Mouse (Mus musculus): ENCODE results near the gene Gnpnat1. TPM values are rescaled to one million over a fixed set of nuclear protein-coding genes. Genes with fewer than 3 reads are reported as not detected.

Gene Gnpnat1
- total RNA-seq, 2 experiments from 2014 or later: 14.9 to 15.9 TPM

DNA sequence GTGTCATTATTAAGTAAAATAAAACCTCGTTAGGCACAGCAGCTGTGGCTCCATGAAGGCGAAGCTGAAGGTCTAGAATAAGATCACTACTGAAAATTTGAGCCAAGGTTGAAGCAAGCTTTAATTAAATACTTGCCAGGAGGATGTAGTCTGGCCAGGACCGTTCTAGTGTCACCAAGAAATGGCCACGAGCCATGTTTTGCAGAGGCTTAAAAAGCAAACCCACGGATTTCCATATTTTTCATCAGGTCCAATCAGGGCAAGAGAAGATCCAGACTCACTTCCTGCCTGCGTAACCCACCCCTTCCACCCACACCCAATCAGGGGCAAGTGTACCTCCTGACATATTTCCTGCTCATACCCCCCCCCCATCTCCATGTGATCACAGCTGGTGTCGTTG lies 1.1 kb downstream of the Gnpnat1 start:
- no peak for DNase-seq (ENCODE audit: low spot score in 2 of 2)

DNA sequence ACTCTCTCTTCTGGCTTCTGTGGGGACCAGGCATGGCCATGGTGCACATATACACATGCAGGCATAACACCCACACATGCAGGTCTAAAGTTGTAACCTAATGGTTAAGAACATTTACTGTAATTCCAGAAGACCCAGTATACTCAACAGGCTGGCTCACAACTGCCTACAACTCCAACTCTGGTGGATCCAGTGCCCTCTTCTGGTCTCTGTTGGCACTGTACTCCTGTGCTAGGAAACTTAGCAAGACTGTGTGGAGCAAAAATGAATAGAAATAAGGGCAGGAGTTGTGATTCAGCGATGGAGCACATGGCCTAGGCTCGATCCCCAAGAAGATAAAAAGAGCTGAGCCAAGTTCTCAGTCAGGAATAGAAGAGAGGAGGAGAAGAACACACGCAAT lies 4.9 kb downstream of the Gnpnat1 start:
- DNase-seq (ENCODE audit: low spot score in 2 of 2): no peak

DNA sequence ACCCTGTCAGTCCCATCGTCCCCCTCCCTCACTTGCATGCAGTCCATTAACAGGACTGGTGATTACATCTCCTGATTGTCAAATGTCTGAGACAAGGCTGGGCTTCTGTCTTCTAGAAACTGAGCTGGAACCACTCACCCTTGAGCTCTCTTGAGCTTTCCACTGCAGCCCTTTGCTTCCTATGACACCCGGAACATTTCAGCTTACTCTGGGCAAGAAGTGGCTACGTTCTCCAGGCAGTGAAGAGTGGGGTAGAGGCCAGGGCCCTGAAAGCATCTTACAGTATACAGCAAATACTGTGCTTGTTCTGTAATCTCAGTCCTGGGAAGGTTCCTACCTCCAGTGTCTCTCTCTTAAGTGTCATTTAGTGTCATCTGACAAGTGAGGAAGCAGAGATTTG lies 15.5 kb downstream of the Gnpnat1 start:
- no peak for DNase-seq (ENCODE audit: low spot score in 2 of 2)

DNA sequence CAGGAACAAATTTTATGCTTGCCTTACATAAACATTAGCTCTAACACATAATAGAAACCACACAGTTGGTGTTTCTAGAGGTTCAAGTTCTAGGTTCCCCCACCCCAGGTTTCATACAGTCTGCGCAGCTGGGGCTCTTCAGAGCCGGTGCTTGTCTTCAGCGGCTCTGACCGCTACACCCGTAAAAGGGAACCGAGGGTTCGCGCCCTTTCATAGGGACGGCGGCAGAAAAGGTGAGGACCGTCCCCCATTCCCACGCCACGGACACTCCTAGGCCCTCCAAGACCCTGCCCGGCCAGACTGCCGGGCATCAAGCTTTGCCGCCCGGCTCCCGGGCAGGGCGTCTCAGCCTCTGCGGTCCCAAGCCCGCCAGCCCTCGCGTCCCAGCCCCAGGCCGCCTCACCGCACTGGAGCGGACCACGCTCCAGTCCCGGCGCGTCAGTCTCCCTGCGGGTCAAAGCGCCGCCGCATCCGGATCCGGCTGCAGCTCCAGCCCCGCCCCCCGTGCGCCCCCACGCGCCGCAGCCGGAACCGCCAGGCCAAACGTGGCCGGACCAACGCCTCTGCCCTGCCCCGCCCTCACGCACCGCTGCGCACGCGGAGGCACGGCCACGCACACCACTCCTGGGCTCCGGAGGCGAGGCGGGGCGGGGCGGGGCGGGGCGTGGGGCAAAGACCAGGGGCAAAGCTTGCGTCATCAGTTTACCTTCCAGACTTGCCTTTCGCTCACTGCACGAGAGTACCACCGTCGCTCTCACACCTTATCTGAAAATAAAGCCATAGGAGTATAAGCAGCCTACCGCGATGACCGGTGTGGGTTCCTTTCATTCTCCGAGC lies 16.1 kb downstream of the Gnpnat1 start:
- DNase-seq (ENCODE audit: low spot score in 2 of 2): peak; percentile 79 to 90

DNA sequence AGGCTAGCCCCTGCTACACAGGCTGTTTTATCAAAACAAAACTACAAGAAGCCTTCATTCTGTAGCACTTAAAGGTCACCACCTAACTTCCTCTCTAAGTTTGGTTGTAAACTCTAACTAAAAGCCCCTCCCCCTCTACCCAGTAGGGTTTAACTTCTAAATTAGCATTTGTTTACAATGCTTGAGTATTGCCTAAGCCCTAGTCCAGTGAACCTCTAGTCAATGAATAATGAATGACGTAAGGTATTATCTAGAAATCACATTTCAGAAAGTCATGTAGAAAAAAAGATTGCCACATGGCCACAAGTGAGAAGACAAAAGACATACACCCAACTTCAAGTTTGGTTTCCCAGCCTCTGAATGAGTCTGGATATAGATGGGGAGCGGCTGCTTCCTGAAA lies 17.2 kb downstream of the Gnpnat1 start:
- no peak for DNase-seq (ENCODE audit: low spot score in 2 of 2)

DNA sequence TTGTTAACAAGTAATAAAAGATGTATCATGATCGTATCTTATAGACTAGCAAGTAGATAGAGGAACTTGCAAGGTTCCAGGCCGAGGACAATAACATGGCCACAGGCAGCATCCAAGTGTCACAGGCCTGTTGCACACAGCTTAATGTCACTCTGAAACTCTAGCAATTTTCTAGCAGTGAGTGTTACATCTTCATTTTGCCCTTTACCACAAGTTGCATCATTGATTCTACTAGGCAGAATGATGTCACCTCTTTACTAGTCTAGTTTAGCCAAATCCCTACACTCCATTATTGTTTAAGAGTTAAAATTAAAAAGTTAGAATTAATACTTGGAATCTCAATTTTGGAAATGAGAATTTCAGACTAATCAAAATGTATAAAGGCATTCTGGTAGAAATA lies 19.1 kb downstream of the Gnpnat1 start:
- DNase-seq (ENCODE audit: low spot score in 2 of 2): no peak

DNA sequence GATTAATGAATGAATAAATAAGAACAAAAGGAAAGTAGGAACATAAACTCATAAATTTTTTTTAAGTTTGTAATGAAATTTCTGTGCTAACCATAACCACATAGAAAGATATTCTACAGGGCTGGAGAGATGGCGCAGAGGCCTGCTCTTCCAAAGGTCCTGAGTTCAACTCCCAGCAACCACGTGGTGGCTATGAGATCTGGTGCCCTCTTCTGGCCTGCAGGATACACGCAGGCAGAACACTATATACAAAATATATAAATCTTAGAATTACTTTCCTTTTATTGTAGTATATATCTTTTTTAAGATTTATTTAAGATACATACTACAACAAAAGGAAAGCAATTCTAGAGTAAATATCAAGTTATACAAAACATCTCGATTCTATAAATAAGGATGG lies 21.8 kb downstream of the Gnpnat1 start:
- DNase-seq (ENCODE audit: low spot score in 2 of 2): no peak

DNA sequence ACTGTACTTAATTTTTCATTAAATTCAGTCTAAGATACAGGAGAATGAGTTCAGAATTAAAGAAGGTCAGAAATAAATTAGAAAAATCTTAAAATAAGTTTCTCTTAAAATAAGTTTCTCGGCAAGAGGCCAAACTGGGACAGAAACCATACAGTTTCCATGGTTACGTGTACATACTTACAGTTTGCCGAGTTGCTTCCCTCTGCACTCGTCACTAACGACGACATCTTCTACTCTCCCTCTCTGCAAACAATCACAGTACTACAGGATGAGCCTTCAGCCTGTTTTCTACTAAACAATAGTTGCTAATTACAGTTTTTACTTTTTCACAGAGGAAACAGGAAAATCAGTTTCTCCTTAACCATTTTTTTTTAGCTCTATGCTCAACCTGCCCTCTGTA lies 24.0 kb downstream of the Gnpnat1 start:
- DNase-seq (ENCODE audit: low spot score in 2 of 2): no peak

DNA sequence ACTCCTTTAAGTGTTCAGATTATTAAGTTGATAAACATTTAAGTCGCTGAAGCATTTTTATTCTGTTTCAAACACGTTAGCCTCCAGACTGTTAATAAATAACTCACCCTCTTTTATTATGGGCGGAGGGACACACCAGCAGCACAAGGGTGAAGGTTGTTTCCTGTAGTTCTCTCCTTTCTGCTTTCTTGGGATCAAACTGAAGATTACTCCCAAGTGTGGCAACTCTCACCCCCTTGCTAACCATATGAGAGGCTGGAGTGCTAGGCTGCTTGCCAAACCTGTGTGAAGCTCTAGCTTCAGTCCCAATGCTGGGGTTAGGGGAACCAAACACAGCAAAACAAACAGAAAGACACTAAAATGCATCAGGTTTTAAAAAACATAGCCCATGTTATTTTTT lies 25.9 kb downstream of the Gnpnat1 start:
- no peak for DNase-seq (ENCODE audit: low spot score in 2 of 2)

DNA sequence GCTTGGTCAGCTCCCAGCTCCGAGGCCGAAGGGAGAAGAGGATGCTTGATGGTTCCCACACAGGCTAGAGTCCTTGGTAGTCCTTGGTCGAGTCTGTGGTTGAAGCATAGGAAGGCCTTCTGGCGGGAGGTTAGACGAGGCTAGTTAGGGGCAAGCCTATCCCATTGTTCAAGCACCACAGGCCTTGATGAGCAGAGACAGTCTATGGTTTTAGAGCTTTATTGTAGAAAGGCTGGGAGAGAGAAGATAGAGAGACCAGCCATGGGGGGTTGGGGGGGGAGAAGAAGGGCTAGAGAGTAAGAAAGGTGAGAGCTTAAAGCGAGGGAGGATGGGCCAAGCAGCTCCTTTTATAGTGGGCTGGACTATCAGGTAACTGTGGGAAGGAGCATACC lies 39.5 kb downstream of the Gnpnat1 start:
- DNase-seq (ENCODE audit: low spot score in 2 of 2): no peak

DNA sequence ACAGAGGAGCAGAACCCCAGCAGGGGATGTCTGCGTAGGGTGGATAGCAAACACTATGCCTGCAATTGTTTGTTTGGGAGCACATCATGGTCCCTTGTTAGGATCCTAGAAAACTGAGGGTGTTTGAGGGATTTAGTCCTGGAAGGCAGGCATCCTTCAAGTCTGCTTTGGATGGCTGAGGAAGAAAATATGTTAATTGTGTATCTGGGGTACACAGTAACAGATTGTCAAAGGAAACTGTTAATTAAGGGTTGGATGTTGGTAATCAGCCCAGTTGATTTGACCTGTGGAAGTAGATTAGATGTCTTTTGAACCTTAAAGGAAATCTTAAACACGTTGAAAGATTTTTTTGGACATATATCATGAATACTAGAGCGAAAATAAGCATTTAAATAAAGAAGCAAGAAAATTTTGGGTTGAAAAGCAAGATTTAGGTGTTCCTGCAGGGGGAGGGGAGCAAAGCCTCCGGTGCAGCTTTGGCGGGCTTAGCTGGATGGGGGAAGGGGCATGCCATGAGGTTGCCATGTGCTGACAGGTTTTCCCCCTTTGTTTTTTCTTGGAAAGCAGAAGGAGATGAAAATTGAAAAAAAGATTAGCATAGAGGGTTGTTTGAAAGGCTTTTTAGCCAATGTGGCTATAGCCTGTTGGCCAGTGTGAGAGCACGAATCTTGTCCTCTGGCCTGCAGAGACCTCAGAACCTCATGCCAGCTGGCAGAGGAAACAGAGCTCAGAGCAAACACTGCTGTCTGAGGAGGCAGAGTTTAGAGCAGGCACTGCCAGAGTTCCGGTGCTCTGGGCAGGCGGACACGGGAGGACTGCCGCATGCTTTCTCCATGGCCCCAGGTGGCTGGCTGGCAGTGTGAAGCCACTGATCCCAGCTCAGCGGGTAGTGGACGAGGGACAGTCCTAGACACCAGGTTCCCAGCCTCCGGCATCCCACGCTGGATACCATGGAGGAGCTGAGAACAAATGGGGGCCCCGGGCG lies 40.2 kb downstream of the Gnpnat1 start:
- peak; percentile 36 to 42 for DNase-seq (ENCODE audit: low spot score in 2 of 2)

DNA sequence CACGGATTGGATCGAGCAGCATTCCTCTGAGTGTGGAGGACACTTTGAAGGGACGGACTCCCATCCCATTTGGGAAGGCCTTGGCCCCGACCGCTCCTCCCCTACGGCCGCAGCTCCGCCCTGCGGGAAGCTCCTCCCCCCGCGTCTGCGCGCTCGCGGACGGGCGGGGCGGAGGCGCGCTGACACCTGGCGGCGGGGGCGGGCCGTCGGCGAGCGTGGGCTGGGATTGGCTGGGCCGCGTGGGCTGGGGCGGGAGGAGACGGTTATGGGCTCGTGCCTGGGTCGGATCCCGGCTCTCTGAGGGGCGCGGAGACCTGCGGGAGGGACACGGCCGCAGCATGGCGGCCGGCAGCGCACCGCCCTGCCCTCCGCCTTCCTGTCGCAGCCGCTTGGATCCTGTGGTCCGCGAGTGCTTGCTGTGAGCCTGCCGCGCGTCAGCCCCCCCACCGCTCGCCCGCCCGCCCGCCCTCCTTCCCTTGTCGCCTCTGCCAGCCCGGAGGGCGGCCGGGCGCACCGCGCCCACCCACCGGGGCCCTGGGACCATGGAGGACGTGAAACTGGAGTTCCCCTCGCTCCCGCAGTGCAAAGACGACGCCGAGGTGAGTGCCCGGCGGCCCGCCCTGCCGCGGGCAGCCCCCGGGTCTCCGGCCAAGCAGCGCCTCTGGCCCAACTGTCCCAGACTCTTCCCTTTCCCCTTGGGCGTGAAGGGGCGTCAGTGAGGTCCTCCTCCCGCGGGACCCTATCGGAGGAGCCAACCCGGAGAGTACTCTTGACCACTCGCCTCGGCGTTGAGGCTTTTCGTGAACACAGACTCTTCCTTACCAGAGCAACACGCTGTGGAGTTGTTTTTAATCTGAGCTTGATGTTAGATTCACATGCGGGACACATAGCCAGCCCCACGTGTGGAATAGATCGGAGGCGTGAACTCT lies 53.5 kb downstream of the Gnpnat1 start, which contains the start of gene Styx:
Styx (plus strand) TSS at position 163 of the 929 bp plus-strand sequence.
- DNase-seq (ENCODE audit: low spot score in 2 of 2): peak; percentile 93 to 96

DNA sequence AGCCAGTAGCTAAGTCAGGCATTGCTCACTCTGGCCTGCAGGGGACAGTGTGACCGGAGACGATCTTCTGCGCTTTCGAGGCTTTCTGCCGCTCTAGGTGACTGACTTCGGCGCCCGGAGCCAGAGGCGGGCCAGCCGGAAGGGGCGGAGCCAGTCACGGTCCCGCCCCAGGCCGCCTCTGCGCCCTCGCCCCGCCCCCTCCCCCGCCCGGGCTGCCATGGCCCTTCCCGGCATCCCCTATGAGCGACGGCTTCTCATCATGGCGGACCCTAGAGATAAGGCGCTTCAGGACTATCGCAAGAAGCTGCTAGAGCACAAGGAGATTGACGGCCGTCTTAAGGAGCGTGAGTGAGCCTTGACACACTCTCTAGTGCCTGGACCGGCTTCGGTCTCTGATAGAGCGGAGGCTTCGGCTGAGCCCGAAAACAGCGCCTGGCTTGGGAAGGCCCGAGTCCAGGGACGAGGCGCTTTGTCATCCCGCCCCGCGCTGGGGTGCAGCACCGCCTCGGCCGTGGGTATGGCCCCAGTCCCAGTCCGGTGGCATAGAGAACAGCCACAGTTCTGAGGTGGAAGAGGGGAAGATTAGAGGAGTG lies 75.0 kb downstream of the Gnpnat1 start, which contains the start of gene Psmc6:
Psmc6 (plus strand) TSS at position 200 of the 593 bp plus-strand sequence.
- DNase-seq (ENCODE audit: low spot score in 2 of 2): peak; percentile 87 to 93

DNA sequence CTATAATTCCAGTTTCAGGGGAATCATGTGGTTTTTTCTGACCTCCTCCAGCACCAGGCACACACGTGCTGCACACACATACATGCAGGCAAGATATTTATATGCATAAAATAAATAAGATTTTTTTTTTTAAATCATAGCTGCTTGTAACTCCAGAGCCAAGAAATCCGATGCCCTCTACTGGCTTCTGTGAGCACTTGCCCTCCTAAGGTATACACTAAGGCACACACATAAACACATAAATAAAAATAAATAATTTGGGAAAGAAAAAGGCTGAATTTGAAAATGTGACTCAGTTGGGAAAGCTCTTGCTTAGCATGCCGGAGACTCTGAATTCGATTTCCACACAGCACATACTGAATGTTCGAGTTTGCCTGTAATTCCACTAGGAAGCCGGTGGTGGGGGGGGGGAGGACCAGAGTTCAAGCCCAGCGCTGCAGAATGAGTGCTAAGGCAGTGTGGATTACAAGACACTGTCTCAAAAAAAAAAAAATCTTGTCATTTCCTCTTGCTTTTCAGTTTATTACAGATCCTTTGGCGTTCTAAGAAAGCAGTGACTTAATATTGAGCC lies 75.6 kb downstream of the Gnpnat1 start:
- no peak for DNase-seq (ENCODE audit: low spot score in 2 of 2)

DNA sequence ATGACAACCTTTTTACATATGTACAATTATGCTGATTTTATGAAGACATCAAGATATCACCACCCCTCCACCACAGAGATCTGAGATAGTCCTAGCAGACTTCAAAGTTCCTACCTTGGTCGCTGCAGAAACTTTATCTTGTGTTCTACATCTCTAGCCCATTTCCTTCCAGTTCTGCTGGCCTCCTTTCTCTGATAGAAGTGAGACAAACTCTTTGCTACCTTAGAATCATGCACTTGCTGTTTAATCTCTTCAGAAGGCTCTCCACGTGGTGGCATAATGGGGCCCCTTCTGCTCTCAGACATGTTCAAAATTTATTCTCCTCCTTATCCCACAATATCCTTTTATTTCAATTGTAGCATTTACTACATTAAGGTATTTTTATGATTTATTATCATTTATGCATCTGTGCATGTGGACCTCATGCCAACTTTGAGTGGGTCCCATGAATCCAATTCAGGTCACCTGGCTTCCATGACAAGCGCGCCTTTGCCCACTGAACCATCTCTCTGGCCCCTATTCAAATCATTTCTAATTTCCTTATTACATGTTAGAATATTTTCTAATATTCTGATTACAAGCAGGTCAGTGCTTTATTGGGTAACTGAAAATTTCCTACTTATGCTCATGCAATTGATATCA lies 76.5 kb downstream of the Gnpnat1 start:
- no peak for DNase-seq (ENCODE audit: low spot score in 2 of 2)
